ENCODE assay signal across 23 mouse cellular contexts in genomic region chr3:121870726-121871125, GRCm38 (mm10). TPM values are rescaled to one million over a fixed set of nuclear protein-coding genes. Genes with fewer than 3 reads are reported as not detected.
DNase-seq lines count a peak whose midpoint lies in the region; ATAC-seq and TF ChIP-seq lines count a peak whose summit lies in the region.
"Had no signal": no experiment of that assay in that cellular context is flagged by ENCODE, and none has a peak within 500 bp of the region (broad histone marks: within the 10 kb centered on the region; RNA-seq: fewer than 3 reads in every experiment).

No protein-coding gene starts in this region.

- no peaks in the 10 kb centered on the region for H3K9me3 ChIP-seq in forebrain, embryonic 15.5 days
- H3K9me3 ChIP-seq in forebrain, embryonic 11.5 days (ENCODE audit: control insufficient read depth, low read length), result no peaks in the 10 kb centered on the region
- H3K9me3 ChIP-seq in forebrain, postnatal 0 days (ENCODE audit: low read length), result no peaks in the 10 kb centered on the region
- H3K9me3 ChIP-seq: embryonic facial prominence, embryonic 15.5 days; G1E; heart, embryonic 12.5 days; hindbrain, embryonic 12.5 days had no signal

- H3K27me3 ChIP-seq in forebrain, embryonic 15.5 days, result no peaks in the 10 kb centered on the region
- no peaks in the 10 kb centered on the region for H3K27me3 ChIP-seq in forebrain, embryonic 11.5 days (ENCODE audit: control insufficient read depth, insufficient read depth, low read length)
- no peaks in the 10 kb centered on the region for H3K27me3 ChIP-seq in forebrain, postnatal 0 days (ENCODE audit: insufficient read depth, low read length)
- H3K27me3 ChIP-seq: embryonic facial prominence, embryonic 15.5 days; heart, embryonic 12.5 days; hindbrain, embryonic 12.5 days had no signal

- peaks cover 9% of the 10 kb centered on the region; the same call in 1 of the 2 replicates for H3K4me1 ChIP-seq in forebrain, embryonic 15.5 days
- H3K4me1 ChIP-seq in forebrain, embryonic 11.5 days (replicated peaks; ENCODE audit: control insufficient read depth, insufficient read depth, low read length), result no peaks in the 10 kb centered on the region
- no peaks in the 10 kb centered on the region for H3K4me1 ChIP-seq in forebrain, postnatal 0 days (ENCODE audit: insufficient read depth)
- H3K4me1 ChIP-seq: embryonic facial prominence, embryonic 15.5 days; heart, embryonic 12.5 days; hindbrain, embryonic 12.5 days had no signal

- H3K9ac ChIP-seq in forebrain, embryonic 15.5 days (replicated peaks), result no peak overlapping the region
- no peak overlapping the region for H3K9ac ChIP-seq in forebrain, embryonic 11.5 days (ENCODE audit: low read length)
- H3K9ac ChIP-seq in forebrain, postnatal 0 days, result no peak overlapping the region
- H3K9ac ChIP-seq: embryonic facial prominence, embryonic 15.5 days; heart, embryonic 12.5 days; hindbrain, embryonic 12.5 days had no signal

- H3K4me3 ChIP-seq in forebrain, embryonic 15.5 days, result no peak overlapping the region
- no peak overlapping the region for H3K4me3 ChIP-seq in forebrain, embryonic 11.5 days (ENCODE audit: low read depth, low read length)
- H3K4me3 ChIP-seq in forebrain, postnatal 0 days (ENCODE audit: low read depth, low read length), result no peak overlapping the region
- H3K4me3 ChIP-seq: embryonic facial prominence, embryonic 15.5 days; erythroblast, embryonic 14.5 days; gastrocnemius, adult 2 months; heart, embryonic 12.5 days; hindbrain, embryonic 12.5 days had no signal

- peak; percentile 73 for ATAC-seq in forebrain, embryonic 15.5 days (replicated peaks)
- no peak for ATAC-seq in forebrain, embryonic 11.5 days (replicated peaks; ENCODE audit: low FRiP score)
- peak; percentile 81 for ATAC-seq in forebrain, postnatal 0 days
- ATAC-seq: hindbrain, embryonic 16.5 days; intestine, embryonic 16.5 days had no signal

- 0 out of 2 replicates have a peak overlapping the region, but pooled peaks have one; percentile 8 for H3K27ac ChIP-seq in forebrain, embryonic 15.5 days (replicated peaks)
- H3K27ac ChIP-seq in forebrain, embryonic 11.5 days (ENCODE audit: low read depth, low read length), result no peak overlapping the region
- no peak overlapping the region for H3K27ac ChIP-seq in forebrain, postnatal 0 days (ENCODE audit: low read depth, low read length)
- H3K27ac ChIP-seq: embryonic facial prominence, embryonic 15.5 days; gastrocnemius, adult 2 months; hindbrain, embryonic 12.5 days had no signal

- intact Hi-C loops in left cerebral cortex, postnatal 4 days (cut with DNase I), result loop anchor here (10.0 kb wide), 1 partner anchor 336 kb away; the partner anchor contains the start of gene Slc44a3
- intact Hi-C loops in left cerebral cortex, postnatal 14 days (cut with DNase I), result loop anchor here (10.0 kb wide), 1 partner anchor 336 kb away; the partner anchor contains the start of gene Slc44a3

- 63% methylated on average over 6 of the region's 6 CpGs for WGBS in forebrain, embryonic 15.5 days
- 84% methylated on average over 6 of the region's 6 CpGs for WGBS in forebrain, embryonic 11.5 days
- 65% methylated on average over 6 of the region's 6 CpGs for WGBS in forebrain, postnatal 0 days

- no peak for DNase-seq in forebrain, embryonic 11.5 days (ENCODE audit: low spot score)
- peak; percentile 14 for DNase-seq in left cerebral cortex, postnatal 4 days
- no peak for DNase-seq in left cerebral cortex, postnatal 14 days (ENCODE audit: low spot score in 2 of 2)
- DNase-seq in brain, embryonic 18.5 days (ENCODE audit: low read depth, low spot score), result peak; percentile 16
- DNase-seq in forebrain, postnatal 0 days, result peak; percentile 48
- no peak for DNase-seq in kidney, adult 8-10 months
- DNase-seq: adrenal gland, adult 8-10 months; adrenal gland, postnatal 36 days; cerebellum, adult 18-20 months; cerebellum, adult 9-11 months; embryo, embryonic 11 days; gastrocnemius, adult 2 months; gastrocnemius, postnatal 25 days; heart, postnatal 36 days; kidney, adult 2 months had no signal

- no peaks in the 10 kb centered on the region for H3K36me3 ChIP-seq in forebrain, embryonic 15.5 days
- H3K36me3 ChIP-seq in forebrain, embryonic 11.5 days (ENCODE audit: control insufficient read depth, insufficient read depth, low read length), result no peaks in the 10 kb centered on the region
- H3K36me3 ChIP-seq in forebrain, postnatal 0 days (ENCODE audit: insufficient read depth), result no peaks in the 10 kb centered on the region
- H3K36me3 ChIP-seq: embryonic facial prominence, embryonic 15.5 days; G1E; heart, embryonic 12.5 days; hindbrain, embryonic 12.5 days had no signal

- H3K4me2 ChIP-seq in forebrain, embryonic 15.5 days (replicated peaks), result no peak overlapping the region
- no peak overlapping the region for H3K4me2 ChIP-seq in forebrain, embryonic 11.5 days (ENCODE audit: low read depth, low read length, severe bottlenecking)
- H3K4me2 ChIP-seq in forebrain, postnatal 0 days (ENCODE audit: low read depth), result no peak overlapping the region
- H3K4me2 ChIP-seq: embryonic facial prominence, embryonic 15.5 days; heart, embryonic 12.5 days; hindbrain, embryonic 12.5 days had no signal

- TF ChIP-seq CTCF in forebrain, postnatal 0 days (IDR thresholded peaks at IDR 0.05; ENCODE audit: low read depth), result no peak

RNA-seq across cellular contexts. Expression of gene Abcd3, which starts 55.6 kb away (rescaled TPM):
- polyA plus RNA-seq in forebrain, embryonic 15.5 days (2015; fragmentation: Nextera tagmentation; extraction: Ambion mirVana), result 68.9 and 70.3 TPM in 2 replicates
- 58.1 and 59.0 TPM in 2 replicates for polyA plus RNA-seq in forebrain, embryonic 11.5 days (2014; fragmentation: Nextera tagmentation; extraction: Ambion mirVana)
- total RNA-seq in left cerebral cortex, postnatal 4 days (2021), result 10 to 100 TPM; 73.3 to 79.7 TPM
- 10 to 100 TPM; 61.5 to 62.8 TPM for total RNA-seq in left cerebral cortex, postnatal 14 days (2021)
- total RNA-seq in forebrain, postnatal 0 days (2014; rRNA removed), result 57.3 and 65.7 TPM in 2 replicates
- 48.6 and 72.8 TPM in 2 replicates for polyA plus RNA-seq in forebrain, postnatal 0 days (2015; fragmentation: Nextera tagmentation; extraction: Ambion mirVana)

Comparison
In these comparisons a context has a peak if more than half of its experiments do, and no peak if none do; other contexts are left out.
1. DNase-seq: peak in left cerebral cortex, postnatal 4 days (single experiment), brain, embryonic 18.5 days (single experiment) and forebrain, postnatal 0 days (single experiment); none in forebrain, embryonic 11.5 days (single experiment), left cerebral cortex, postnatal 14 days (0 of 2) and kidney, adult 8-10 months (0 of 2).